Mouse (Mus musculus) olfactory bulb, adult 2 months (tissue): ENCODE measurements around the gene Tbx15.

Experiments used
- CTCF ChIP-seq: fragments of 200-500 bp; IDR thresholded peaks from 2 replicates; pipeline ENCODE4 v1.5.1; 2012; ENCODE audit warnings: low read depth, mild to moderate bottlenecking, low read length, moderate library complexity; ENCODE audit not compliant: insufficient read depth
- POLR2A ChIP-seq: fragments of 200-500 bp; IDR thresholded peaks from 2 replicates; pipeline ENCODE4 v1.6.1; 2012; ENCODE audit warnings: mild to moderate bottlenecking, low read depth, low read length, moderate library complexity; ENCODE audit not compliant: insufficient read depth

- TF ChIP-seq CTCF (no peak), POLR2A (no peak)
These were observed 50.7 kb downstream of the Tbx15 start for GRCm38 (mm10) chr3:99290878-99291277.
